Mouse (Mus musculus) frontal cortex, postnatal 14 days (tissue): ENCODE measurements at regions not wholly inside any gene's neighbourhood (a gene's known extent, or its start where the extent isn't known, plus 50 kb on each side); places are given as distances from the start of the nearest gene placed in this dataset.

Source experiments
- DNase-seq, 2 experiments: peaks; one replicate each; pipeline ENCODE4 v3.0.0; 2022; ENCODE audit warnings: low spot score in 2 of 2

DNA sequence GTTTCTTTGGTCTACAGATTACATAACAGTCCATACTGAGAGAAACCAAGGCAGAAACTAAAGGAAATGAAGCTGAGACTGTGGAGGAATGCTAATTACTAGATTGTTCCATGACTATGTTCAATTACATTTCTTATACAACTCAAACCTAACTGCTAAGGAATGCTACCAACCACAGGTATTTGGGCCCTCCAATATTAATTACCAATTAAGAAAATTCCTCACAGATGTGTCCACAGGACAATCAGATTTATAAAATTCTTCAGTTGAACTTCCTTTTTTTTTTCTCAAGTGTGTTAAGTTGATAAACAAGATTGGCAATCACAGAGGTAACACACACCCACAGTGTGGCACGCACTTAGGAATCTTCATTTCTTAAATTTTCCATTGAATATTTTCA, 196.8 kb upstream of the A730009L09Rik start:
- no peak for DNase-seq

DNA sequence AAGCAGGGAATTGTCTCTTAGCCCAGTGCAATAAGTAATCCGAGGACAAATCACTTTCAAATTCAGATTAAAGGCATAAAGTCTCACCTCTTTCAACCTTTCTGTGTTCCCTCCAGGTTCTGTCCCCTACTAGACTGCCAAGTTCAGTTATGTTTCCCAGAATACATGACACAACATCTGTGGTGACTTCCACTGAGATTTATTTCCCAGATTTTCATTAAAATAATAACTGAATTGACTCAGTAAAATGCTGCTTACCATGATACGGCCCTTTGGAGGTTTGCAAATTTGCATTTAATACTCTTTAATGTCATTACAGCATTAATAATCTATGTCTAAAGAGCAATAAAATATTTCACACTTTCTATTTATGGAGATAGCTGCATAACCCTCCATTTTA, 193.4 kb upstream of the A730009L09Rik start:
- DNase-seq: no peak

DNA sequence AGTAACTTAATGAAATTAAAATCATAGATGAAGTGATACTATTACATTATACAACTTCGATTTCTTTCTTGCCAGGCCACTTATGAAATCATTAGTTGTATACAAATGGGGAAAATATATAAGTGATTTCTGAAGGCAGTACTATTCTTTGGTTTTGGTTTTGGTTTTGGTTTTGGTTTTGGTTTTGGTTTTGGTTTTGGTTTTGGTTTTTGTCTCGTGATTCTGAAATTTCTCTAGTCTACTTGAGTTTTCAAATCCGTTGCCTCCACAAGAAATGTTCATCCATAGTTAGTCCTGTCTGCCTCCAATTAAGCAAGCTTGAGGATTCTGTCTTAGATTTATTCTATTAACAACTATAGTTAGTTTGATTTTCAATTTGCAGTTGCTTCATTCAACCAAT, 184.6 kb upstream of the A730009L09Rik start:
- no peak for DNase-seq

DNA sequence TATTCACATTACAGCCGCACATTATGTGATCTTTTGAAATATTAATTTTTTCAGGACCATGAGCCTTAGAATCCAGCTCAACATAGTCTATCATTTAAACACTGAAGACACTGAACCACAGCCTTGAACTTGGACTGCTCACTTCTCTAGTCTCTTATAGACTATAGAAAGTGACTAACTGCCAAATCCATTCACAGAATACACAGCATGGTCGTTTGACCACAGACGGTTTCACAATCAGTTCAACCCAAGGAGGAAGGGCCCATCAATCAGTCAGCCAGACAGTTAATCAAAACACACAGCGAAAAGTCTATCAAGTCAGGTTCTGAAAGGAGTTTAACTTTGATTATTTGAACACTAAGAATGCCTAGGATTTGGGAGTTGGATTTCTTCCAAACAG, 168.8 kb upstream of the A730009L09Rik start:
- DNase-seq: no peak

DNA sequence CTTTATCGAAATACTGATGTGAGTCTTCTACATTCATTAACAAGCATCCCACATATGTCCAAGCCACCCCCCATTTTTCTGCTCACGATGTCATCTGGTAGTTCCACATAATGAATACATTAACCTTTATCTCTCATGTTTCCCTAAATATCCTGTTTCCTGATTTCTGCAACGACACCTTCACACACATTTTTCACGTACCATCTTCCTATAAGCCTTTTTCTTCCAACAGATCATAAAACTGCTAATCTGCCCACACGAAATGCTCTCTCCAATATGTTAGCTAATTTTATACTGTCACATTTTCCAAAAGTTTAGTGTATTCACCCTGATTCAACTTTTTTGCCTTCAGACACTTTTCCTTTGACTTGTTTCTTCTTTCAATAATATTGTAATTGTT, 159.8 kb upstream of the A730009L09Rik start:
- no peak for DNase-seq

DNA sequence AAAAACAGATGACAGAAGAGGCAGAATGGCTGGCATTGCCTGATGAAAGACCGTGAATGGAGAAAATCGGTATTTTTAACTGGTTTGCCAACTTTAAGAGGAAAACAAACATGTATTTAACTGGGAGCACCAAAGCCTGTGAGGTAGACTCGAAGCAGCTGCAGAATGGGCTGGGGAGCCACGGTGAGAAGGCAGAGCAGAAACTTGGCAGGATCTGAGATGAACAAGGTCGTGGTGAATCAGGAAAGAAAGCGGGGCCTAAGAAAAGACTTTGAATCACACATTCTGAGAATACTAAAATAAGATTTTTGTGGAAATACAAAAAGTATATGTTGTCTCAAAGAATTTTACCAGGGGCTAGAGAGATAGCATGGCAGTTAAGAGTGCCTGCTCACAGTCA, 149.0 kb upstream of the A730009L09Rik start:
- peak in 1 of 2 experiments; percentile 12 for DNase-seq

DNA sequence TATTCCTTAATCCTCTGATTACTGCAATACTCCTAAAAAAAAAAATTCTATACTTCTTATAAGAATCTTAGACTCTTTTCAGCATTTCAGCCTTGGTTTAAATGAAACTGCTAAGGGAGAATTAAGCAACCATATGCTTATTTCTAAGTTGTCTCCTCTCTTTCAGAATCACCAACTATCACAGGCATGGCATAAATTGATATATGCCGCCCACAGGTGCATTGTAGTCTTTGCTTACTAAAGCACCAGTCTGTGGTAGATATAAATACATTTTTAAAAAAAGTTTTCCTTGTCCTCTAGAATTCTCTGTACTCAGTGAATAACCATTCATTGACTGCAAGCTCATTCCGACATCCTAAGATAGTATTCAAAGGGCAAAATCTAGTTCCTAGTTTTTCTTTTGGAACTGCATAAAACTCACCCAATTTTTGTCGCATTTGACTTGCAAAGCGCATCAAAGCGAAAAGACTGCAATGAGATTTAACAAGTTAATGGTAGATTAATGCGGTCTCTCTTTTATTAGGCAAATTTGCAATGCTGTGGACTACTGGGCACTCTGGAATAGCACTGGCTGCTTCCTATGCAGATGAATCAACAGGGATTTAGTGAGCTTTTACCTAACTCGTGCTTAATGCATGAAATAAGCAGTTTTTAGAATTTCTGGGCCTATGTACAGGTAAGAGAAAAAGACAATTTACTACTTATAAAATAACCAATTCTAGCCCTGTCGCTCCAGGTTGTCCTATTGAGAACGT, 145.8 kb upstream of the A730009L09Rik start:
- no peak for DNase-seq

DNA sequence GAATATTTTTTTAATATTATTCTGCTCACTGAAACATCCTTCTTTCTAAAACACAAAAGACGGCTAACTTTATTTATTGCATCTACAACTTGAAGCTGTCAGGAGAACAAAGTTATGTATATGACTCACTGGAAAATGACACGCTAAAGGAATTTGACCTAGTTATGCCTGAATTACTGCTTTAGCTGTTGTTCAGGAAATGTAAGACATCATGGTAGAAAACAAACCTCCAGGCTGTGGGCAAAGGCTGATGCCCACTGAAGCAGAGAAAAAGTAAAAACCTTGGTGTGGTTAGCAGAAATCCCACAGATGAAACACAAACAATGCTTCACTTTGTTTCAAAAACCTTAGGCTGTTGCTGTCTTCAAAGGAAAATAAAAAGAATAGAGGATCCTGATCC, 136.5 kb upstream of the A730009L09Rik start:
- no peak for DNase-seq

DNA sequence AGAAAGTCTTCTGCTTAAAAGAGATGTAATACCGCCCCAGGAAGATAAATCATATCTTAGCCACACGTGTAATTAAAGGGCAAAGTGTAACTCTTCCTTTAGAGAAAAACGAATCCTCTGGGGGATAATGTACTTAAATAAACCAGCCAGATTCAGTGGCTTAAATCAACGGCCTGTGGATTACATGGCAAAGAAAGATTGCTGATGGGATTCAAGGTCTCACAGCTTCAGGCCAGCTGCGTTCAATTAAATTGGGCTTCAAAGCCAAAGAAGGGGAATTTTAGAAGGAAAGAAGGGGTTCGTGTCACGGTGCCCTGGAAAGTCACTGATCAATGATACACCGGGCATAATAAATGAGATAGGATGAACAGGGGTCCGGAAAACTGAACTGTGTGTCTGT, 123.2 kb upstream of the A730009L09Rik start:
- no peak for DNase-seq

DNA sequence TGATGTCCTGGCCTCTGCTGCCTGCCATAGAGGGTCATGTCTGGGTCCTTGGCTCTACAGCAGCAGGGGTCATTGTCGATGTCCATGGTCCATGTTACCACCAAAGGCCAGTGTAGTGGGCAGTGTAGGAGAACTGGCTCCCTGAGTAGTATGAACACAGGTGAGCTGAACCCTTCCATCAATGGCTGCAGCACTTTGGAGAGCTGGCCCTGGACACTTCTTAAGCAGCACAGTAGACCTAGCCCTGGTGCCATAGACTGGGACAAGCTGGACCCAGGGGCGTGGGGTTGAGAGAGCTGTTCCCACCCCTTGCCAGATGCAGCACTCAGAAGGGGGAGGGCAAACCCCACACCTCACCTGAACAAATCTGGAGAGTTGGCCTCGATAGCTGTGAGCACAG, 120.0 kb upstream of the A730009L09Rik start:
- no peak for DNase-seq

DNA sequence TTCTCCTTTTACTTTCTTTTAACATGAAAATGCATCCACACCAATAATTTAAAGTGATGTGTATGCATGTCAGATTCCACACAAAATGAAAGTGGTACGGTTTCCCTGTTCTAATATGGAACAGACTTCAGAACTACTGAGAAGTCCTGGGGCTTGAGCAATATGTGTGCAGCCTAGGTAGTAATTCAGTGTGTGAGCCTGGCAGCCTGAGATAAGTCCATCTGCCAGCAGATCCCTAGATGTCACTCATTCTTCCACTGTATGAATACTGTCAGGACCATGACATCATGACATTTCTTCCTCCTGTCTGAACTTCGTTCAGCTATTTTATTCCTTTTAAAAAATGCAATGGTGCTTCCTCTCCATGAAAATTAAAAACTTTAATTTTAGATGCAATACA, 93.3 kb upstream of the A730009L09Rik start:
- no peak for DNase-seq

DNA sequence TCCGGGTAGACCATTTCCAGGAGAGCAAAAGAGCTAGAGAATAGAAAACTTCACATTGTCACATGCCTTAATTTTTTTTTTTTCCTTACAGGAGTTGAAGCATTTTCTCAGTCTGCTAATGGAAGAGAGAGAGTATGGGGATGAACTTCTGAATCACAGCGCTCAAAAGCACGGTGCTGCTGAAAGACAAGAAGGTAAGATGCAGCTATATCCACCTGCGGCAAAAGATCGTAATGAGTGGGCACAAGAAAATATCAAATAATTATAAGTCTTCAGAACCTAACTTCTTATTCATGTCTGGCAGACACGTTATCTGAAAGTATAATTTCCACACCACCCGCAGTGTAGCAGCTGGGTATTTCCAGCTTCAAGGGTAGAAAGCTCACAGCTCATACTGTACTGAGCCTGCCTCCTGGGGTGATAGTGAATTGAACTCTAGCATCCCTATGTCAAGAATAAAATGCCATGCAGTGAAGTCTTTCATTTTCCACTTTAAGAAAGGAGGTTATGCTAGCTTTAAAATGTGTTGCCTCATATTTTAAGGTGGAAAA, 87.9 kb upstream of the A730009L09Rik start:
- no peak for DNase-seq

DNA sequence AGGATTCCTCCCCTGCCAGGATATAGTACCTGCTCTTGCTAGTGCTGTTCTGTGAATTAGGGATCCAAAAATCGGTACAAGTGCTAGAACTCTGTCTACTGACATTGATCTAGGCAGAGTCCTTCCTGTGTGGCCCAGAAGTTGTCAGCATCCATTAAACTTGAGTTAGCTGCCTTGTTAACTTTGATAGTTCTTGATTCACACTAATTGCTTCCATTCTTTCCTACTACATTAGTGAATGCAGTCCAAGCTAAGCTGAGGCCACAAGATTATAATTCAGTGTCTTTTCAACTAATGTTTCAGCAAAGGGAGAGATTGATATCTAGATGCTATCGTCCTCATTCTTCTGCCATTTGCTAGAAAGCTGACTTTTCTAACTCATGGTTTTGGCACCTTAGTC, 58.3 kb upstream of the A730009L09Rik start:
- no peak for DNase-seq

DNA sequence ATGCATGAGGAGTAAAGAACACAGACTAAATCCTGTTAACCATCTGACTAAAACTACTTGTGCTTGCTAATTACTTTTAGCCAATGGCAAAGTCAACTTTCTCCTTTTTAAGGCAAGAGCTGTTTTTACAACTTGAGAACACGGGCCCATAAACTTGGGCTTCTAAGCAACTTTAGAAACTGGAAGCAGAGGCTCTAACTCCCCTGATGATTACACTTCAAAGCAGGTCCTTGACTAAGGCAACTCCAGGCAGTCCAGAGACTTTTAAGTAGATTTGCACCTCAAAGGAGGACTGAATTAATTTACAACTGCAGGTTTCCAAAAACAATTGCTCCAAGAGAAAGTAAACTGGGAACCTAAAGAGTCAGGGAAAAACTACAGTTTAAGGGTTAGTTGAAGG, 52.8 kb upstream of the A730009L09Rik start:
- DNase-seq: no peak
